Mouse (Mus musculus) adrenal gland, postnatal 36 days (tissue): ENCODE measurements at regions not wholly inside any gene's neighbourhood (a gene's known extent, or its start where the extent isn't known, plus 50 kb on each side); places are given as distances from the start of the nearest gene placed in this dataset.

Experiments
- DNase-seq, 2 experiments: peaks; one replicate each; pipeline ENCODE4 v3.0.0; 2021; ENCODE audit warnings: mixed read lengths in 1 of 2

GRCm38 (mm10) chr10:41137956-41138355 is 65.9 kb upstream of the Gpr6 start:
- DNase-seq, result peak; percentile 26 to 30
